Comparison of ENCODE assay signal across 8 mouse cellular contexts in genomic region chr7:139387921-139388669, GRCm38 (mm10). TPM values are rescaled to one million over a fixed set of nuclear protein-coding genes. Genes with fewer than 3 reads are reported as not detected.
DNase-seq lines count a peak whose midpoint lies in the region; ATAC-seq and TF ChIP-seq lines count a peak whose summit lies in the region.

No protein-coding gene starts in this region.

- no peaks in the 10 kb centered on the region for H3K9me3 ChIP-seq in CH12.LX (replicated peaks; ENCODE audit: low read length)
- H3K9me3 ChIP-seq in embryonic facial prominence, embryonic 15.5 days (replicated peaks): no peaks in the 10 kb centered on the region
- H3K9me3 ChIP-seq in intestine, postnatal 0 days (ENCODE audit: control insufficient read depth): no peaks in the 10 kb centered on the region
- H3K9me3 ChIP-seq in neural tube, embryonic 12.5 days: no peaks in the 10 kb centered on the region

- no peak; the same call in 1 of the 2 replicates for ATAC-seq in embryonic facial prominence, embryonic 15.5 days (ENCODE audit: insufficient number of reproducible peaks, low FRiP score, low TSS enrichment, low read depth)
- peak; percentile 60 for ATAC-seq in intestine, postnatal 0 days
- ATAC-seq in neural tube, embryonic 12.5 days (ENCODE audit: low FRiP score, low read depth): peak; percentile 85

- H3K36me3 ChIP-seq in heart, adult 2 months (ENCODE audit: control insufficient read depth, insufficient read depth, low read length): peaks cover 3% of the 10 kb centered on the region; the same call in 1 of the 2 replicates
- H3K36me3 ChIP-seq in CH12.LX (replicated peaks in 1 of 2; ENCODE audit: control insufficient read depth in 1 of 2, insufficient read depth in 1 of 2, low read length in 1 of 2): no peaks in the 10 kb centered on the region
- H3K36me3 ChIP-seq in embryonic facial prominence, embryonic 15.5 days: no peaks in the 10 kb centered on the region
- H3K36me3 ChIP-seq in intestine, postnatal 0 days (ENCODE audit: control insufficient read depth, insufficient read depth): no peaks in the 10 kb centered on the region
- H3K36me3 ChIP-seq in neural tube, embryonic 12.5 days: no peaks in the 10 kb centered on the region

- TF ChIP-seq RAD21 in CH12.LX (IDR thresholded peaks at IDR 0.05; ENCODE audit: low read depth, low read length): no peak

- dilution Hi-C loops in CH12.LX (cut with MboI; ENCODE audit: extremely low pct_ligation_motif_present, extremely low pct_unique_long_range_greater_than_20kb, low sequenced_read_pairs): no loop called here

- intact Hi-C loops in heart, adult 2 months (cut with DNase I): loop anchor here (1.0 to 2.0 kb wide), 3 partner anchors 18 to 175 kb away; partner anchors contain the start of genes Lrrc27, Pwwp2b and Stk32c
- intact Hi-C loops in heart, postnatal 10 days (cut with DNase I): loop anchor here (1.0 to 5.0 kb wide), 2 partner anchors 20 to 156 kb away; no protein-coding TSS in a partner anchor

- H3K4me1 ChIP-seq in heart, adult 2 months (ENCODE audit: control insufficient read depth, insufficient read depth, low read length): peaks cover 17% of the 10 kb centered on the region
- H3K4me1 ChIP-seq in CH12.LX (ENCODE audit: control insufficient read depth in 1 of 2, insufficient read depth in 2 of 2): peaks cover 6 to 34% of the 10 kb centered on the region in 2 experiments
- H3K4me1 ChIP-seq in embryonic facial prominence, embryonic 15.5 days: peaks cover 48% of the 10 kb centered on the region
- peaks cover 6% of the 10 kb centered on the region; the same call in 1 of the 2 replicates for H3K4me1 ChIP-seq in intestine, postnatal 0 days (replicated peaks; ENCODE audit: control insufficient read depth, insufficient read depth, low read length)
- peaks cover 19% of the 10 kb centered on the region for H3K4me1 ChIP-seq in neural tube, embryonic 12.5 days

- WGBS in heart, adult 2 months: 16% methylated on average over 16 of the region's 16 CpGs
- 15% methylated on average over 16 of the region's 16 CpGs for WGBS in embryonic facial prominence, embryonic 15.5 days
- WGBS in intestine, postnatal 0 days: 13% methylated on average over 16 of the region's 16 CpGs
- WGBS in neural tube, embryonic 12.5 days: 23% methylated on average over 16 of the region's 16 CpGs

- no peak for TF ChIP-seq CTCF in heart, adult 2 months (IDR thresholded peaks at IDR 0.05)
- no peak for TF ChIP-seq CTCF in CH12.LX (conservative IDR thresholded peaks at IDR 0.05 in 1 of 2, IDR thresholded peaks at IDR 0.05 in 1 of 2; ENCODE audit: low read depth in 2 of 2, low read length in 2 of 2)
- TF ChIP-seq CTCF in intestine, postnatal 0 days (IDR thresholded peaks at IDR 0.05; ENCODE audit: low read depth): no peak

- H3K27ac ChIP-seq in heart, adult 2 months: peak overlapping the region; percentile 95
- H3K27ac ChIP-seq in CH12.LX (ENCODE audit: insufficient read depth, low read depth): no peak overlapping the region
- H3K27ac ChIP-seq in embryonic facial prominence, embryonic 15.5 days (replicated peaks): peak overlapping the region; percentile 89
- peak overlapping the region; percentile 81 for H3K27ac ChIP-seq in intestine, postnatal 0 days (ENCODE audit: low read depth, low read length)
- peak overlapping the region; percentile 43; the same call in 1 of the 2 replicates for H3K27ac ChIP-seq in neural tube, embryonic 12.5 days

- peak overlapping the region; percentile 62 for H3K4me3 ChIP-seq in heart, adult 2 months
- H3K4me3 ChIP-seq in CH12.LX (replicated peaks in 1 of 3; ENCODE audit: low read depth in 2 of 3, low read length in 2 of 3, poor library complexity in 1 of 3): peak overlapping the region; percentile 51 to 73 (median 62)
- peak overlapping the region; percentile 90 for H3K4me3 ChIP-seq in embryonic facial prominence, embryonic 15.5 days (replicated peaks)
- peak overlapping the region; percentile 77 for H3K4me3 ChIP-seq in intestine, postnatal 0 days (ENCODE audit: low read depth, low read length)
- peak overlapping the region; percentile 90 for H3K4me3 ChIP-seq in neural tube, embryonic 12.5 days

- peak overlapping the region; percentile 91 for H3K9ac ChIP-seq in heart, adult 2 months (ENCODE audit: low read depth, low read length)
- peak overlapping the region; percentile 77 for H3K9ac ChIP-seq in CH12.LX (ENCODE audit: insufficient read depth, low read depth)
- peak overlapping the region; percentile 58 for H3K9ac ChIP-seq in embryonic facial prominence, embryonic 15.5 days
- peak overlapping the region; percentile 71 for H3K9ac ChIP-seq in intestine, postnatal 0 days (ENCODE audit: low read depth, low read length)
- peak overlapping the region; percentile 55 for H3K9ac ChIP-seq in neural tube, embryonic 12.5 days

- DNase-seq in heart, adult 2 months: no peak
- DNase-seq in heart, postnatal 10 days: no peak
- no peak for DNase-seq in CH12.LX (ENCODE audit: extremely low read depth)
- DNase-seq in urinary bladder, adult 2 months (ENCODE audit: low spot score): no peak
- DNase-seq in spleen, adult 12 weeks (ENCODE audit: low spot score): no peak

- no peak for TF ChIP-seq EP300 in heart, adult 2 months (IDR thresholded peaks at IDR 0.05; ENCODE audit: insufficient read depth, low read depth, low read length)
- no peak for TF ChIP-seq EP300 in CH12.LX (IDR thresholded peaks at IDR 0.05; ENCODE audit: low read length)

- no peak; the same call in 1 of the 2 replicates for TF ChIP-seq POLR2A in heart, adult 2 months (IDR thresholded peaks at IDR 0.05; ENCODE audit: insufficient read depth, low read depth, low read length)
- no peak for TF ChIP-seq POLR2A in CH12.LX (IDR thresholded peaks at IDR 0.05; ENCODE audit: low read depth, low read length)

- no peaks in the 10 kb centered on the region for H3K27me3 ChIP-seq in heart, adult 2 months (ENCODE audit: control insufficient read depth, insufficient read depth, low read length)
- H3K27me3 ChIP-seq in CH12.LX (replicated peaks): peaks cover 7% of the 10 kb centered on the region
- no peaks in the 10 kb centered on the region for H3K27me3 ChIP-seq in embryonic facial prominence, embryonic 15.5 days
- no peaks in the 10 kb centered on the region for H3K27me3 ChIP-seq in intestine, postnatal 0 days (replicated peaks; ENCODE audit: control insufficient read depth, insufficient read depth, low read length)
- no peaks in the 10 kb centered on the region for H3K27me3 ChIP-seq in neural tube, embryonic 12.5 days (replicated peaks)

- peaks cover 5% of the 10 kb centered on the region; the same call in 1 of the 2 replicates for H3K79me2 ChIP-seq in heart, adult 2 months (replicated peaks; ENCODE audit: control insufficient read depth, insufficient read depth, low read length)
- H3K79me2 ChIP-seq in CH12.LX (replicated peaks; ENCODE audit: control insufficient read depth, extremely low read depth, insufficient read depth, poor library complexity, severe bottlenecking): no peaks in the 10 kb centered on the region

- in situ Hi-C loops in CH12.LX (cut with MboI; ENCODE audit: low pct_ligation_motif_present, low pct_unique_long_range_greater_than_20kb, low sequenced_read_pairs): no loop called here

- H3K4me2 ChIP-seq in CH12.LX (ENCODE audit: insufficient read depth, low read depth, poor library complexity, severe bottlenecking): peak overlapping the region; percentile 33
- H3K4me2 ChIP-seq in embryonic facial prominence, embryonic 15.5 days (replicated peaks): peak overlapping the region; percentile 44
- peak overlapping the region; percentile 64 for H3K4me2 ChIP-seq in intestine, postnatal 0 days (replicated peaks; ENCODE audit: low read depth)
- H3K4me2 ChIP-seq in neural tube, embryonic 12.5 days (replicated peaks): peak overlapping the region; percentile 49

TF ChIP-seq in CH12.LX, 34 proteins besides CTCF, POLR2A, EP300 and RAD21 (continues in another document):
- TF ChIP-seq TCF12 (IDR thresholded peaks at IDR 0.05; ENCODE audit: low read depth, low read length): no peak
- TF ChIP-seq GABPA (IDR thresholded peaks at IDR 0.05; ENCODE audit: insufficient replicate concordance, low read depth, low read length): no peak
- TF ChIP-seq ETS1 (conservative IDR thresholded peaks at IDR 0.05; ENCODE audit: low read depth, low read length): no peak
- TF ChIP-seq JUN (IDR thresholded peaks at IDR 0.05; ENCODE audit: insufficient read depth, low read depth, low read length): no peak
- TF ChIP-seq USF1 (IDR thresholded peaks at IDR 0.05; ENCODE audit: low read depth, low read length): no peak
- TF ChIP-seq NRF1 (IDR thresholded peaks at IDR 0.05; ENCODE audit: low read depth, low read length): no peak
- TF ChIP-seq BHLHE40 (IDR thresholded peaks at IDR 0.05; ENCODE audit: low read depth, low read length): no peak
- TF ChIP-seq KAT2A (IDR thresholded peaks at IDR 0.05; ENCODE audit: insufficient replicate concordance, low read length): no peak
- TF ChIP-seq MEF2A (IDR thresholded peaks at IDR 0.05; ENCODE audit: borderline replicate concordance, low read depth, low read length): no peak
- TF ChIP-seq NELFE (IDR thresholded peaks at IDR 0.05; ENCODE audit: low read depth, low read length): no peak
- TF ChIP-seq HCFC1 (IDR thresholded peaks at IDR 0.05; ENCODE audit: low read depth, low read length): no peak
- TF ChIP-seq MXI1 (IDR thresholded peaks at IDR 0.05; ENCODE audit: low read depth, low read length): no peak
- TF ChIP-seq USF2 (conservative IDR thresholded peaks at IDR 0.05; ENCODE audit: low read depth, low read length): no peak
- TF ChIP-seq ZC3H11A (IDR thresholded peaks at IDR 0.05; ENCODE audit: low read depth, low read length): no peak
- TF ChIP-seq POLR2AphosphoS2 (IDR thresholded peaks at IDR 0.05; ENCODE audit: low read depth, low read length): no peak
- no peak for TF ChIP-seq E2F4 (IDR thresholded peaks at IDR 0.05; ENCODE audit: insufficient replicate concordance, low read depth, low read length)
- no peak for TF ChIP-seq JUND (conservative IDR thresholded peaks at IDR 0.05; ENCODE audit: low read depth, low read length)
- no peak for TF ChIP-seq ZKSCAN1 (IDR thresholded peaks at IDR 0.05; ENCODE audit: borderline replicate concordance, low read depth, low read length)
- TF ChIP-seq SIN3A (IDR thresholded peaks at IDR 0.05; ENCODE audit: low read length): no peak

RNA-seq across cellular contexts. Expression of gene Inpp5a, which starts 0.8 kb away (rescaled TPM):
- 100 to 1,000 TPM; 280 to 306 TPM for total RNA-seq in heart, adult 2 months (2021)
- polyA plus RNA-seq in heart, adult 2 months (2012; rRNA removed): 134 and 195 TPM in 2 replicates
- 100 to 1,000 TPM; 185 to 197 TPM for total RNA-seq in heart, postnatal 10 days (2021)
- total RNA-seq in CH12.LX (2012; rRNA removed) (2.7 and 3.0 TPM in 2 replicates), CH12.LX (2014; rRNA removed) (1.7 and 1.8 TPM in 2 replicates)
- 5.4 and 6.9 TPM in 2 replicates for polyA plus RNA-seq in CH12.LX (2012; ENCODE audit: insufficient read length, low read depth)
- polyA plus RNA-seq in embryonic facial prominence, embryonic 15.5 days (2015; fragmentation: Nextera tagmentation; extraction: Ambion mirVana): 30.5 and 31.5 TPM in 2 replicates
- 29.1 and 32.9 TPM in 2 replicates for polyA plus RNA-seq in intestine, postnatal 0 days (2015; fragmentation: Nextera tagmentation; extraction: Ambion mirVana)
- 26.4 and 26.8 TPM in 2 replicates for polyA plus RNA-seq in neural tube, embryonic 12.5 days (2016; fragmentation: Nextera tagmentation; extraction: Ambion mirVana)
- 26.7 and 71.7 TPM in 2 replicates for polyA plus RNA-seq in urinary bladder, adult 2 months (2012; rRNA removed)
